Mouse (Mus musculus): ENCODE measurements around the gene Tmem243. TPM values are rescaled to one million over a fixed set of nuclear protein-coding genes. Genes with fewer than 3 reads are reported as not detected.

The Tmem243 gene
- polyA plus RNA-seq, 1 experiment from 2014 or later, result 15.7 TPM

- Histone ChIP-seq H3K4me2 (ENCODE audit: low read depth, low read length) (no peak overlapping the region), H3K9me3 (ENCODE audit: control insufficient read depth, low read length) (no peaks in the 10 kb centered on the region), H3K27ac (ENCODE audit: low read depth, low read length) (no peak overlapping the region), H3K36me3 (ENCODE audit: control insufficient read depth, insufficient read depth, low read length) (no peaks in the 10 kb centered on the region), H3K27me3 (ENCODE audit: control insufficient read depth, insufficient read depth, low read length) (no peaks in the 10 kb centered on the region; the same call in 1 of the 2 replicates), H3K4me1 (ENCODE audit: control insufficient read depth, insufficient read depth, low read length) (no peaks in the 10 kb centered on the region), H3K4me3 (ENCODE audit: low read depth, low read length) (no peak overlapping the region), H3K9ac (replicated peaks; ENCODE audit: low read depth, low read length) (no peak overlapping the region)
- WGBS, result 91% methylated on average over 2 of the region's 2 CpGs
- ATAC-seq (ENCODE audit: low read depth), result no peak
These were observed 2.2 kb downstream of the Tmem243 start for GRCm38 (mm10) chr5:9102696-9103095.

- Histone ChIP-seq H3K27ac (ENCODE audit: low read depth, low read length) (no peak overlapping the region), H3K27me3 (ENCODE audit: control insufficient read depth, insufficient read depth, low read length) (no peaks in the 10 kb centered on the region; the same call in 1 of the 2 replicates), H3K4me1 (ENCODE audit: control insufficient read depth, insufficient read depth, low read length) (no peaks in the 10 kb centered on the region), H3K9me3 (ENCODE audit: control insufficient read depth, low read length) (no peaks in the 10 kb centered on the region), H3K36me3 (ENCODE audit: control insufficient read depth, insufficient read depth, low read length) (no peaks in the 10 kb centered on the region), H3K9ac (replicated peaks; ENCODE audit: low read depth, low read length) (no peak overlapping the region), H3K4me3 (ENCODE audit: low read depth, low read length) (no peak overlapping the region), H3K4me2 (ENCODE audit: low read depth, low read length) (no peak overlapping the region)
- WGBS, result 87% methylated on average over 8 of the region's 8 CpGs
- ATAC-seq (ENCODE audit: low read depth), result no peak
These were observed 3.5 kb downstream of the Tmem243 start for GRCm38 (mm10) chr5:9103958-9104357.

GRCm38 (mm10) chr5:9106806-9107205 lies 6.3 kb downstream of the Tmem243 start:
- H3K4me1 ChIP-seq (ENCODE audit: control insufficient read depth, insufficient read depth, low read length), result no peaks in the 10 kb centered on the region
- H3K9ac ChIP-seq (replicated peaks; ENCODE audit: low read depth, low read length), result no peak overlapping the region
- no peak overlapping the region for H3K4me2 ChIP-seq (ENCODE audit: low read depth, low read length)
- no peaks in the 10 kb centered on the region for H3K27me3 ChIP-seq (ENCODE audit: control insufficient read depth, insufficient read depth, low read length)
- H3K27ac ChIP-seq (ENCODE audit: low read depth, low read length), result no peak overlapping the region
- H3K4me3 ChIP-seq (ENCODE audit: low read depth, low read length), result no peak overlapping the region
- WGBS, result 91% methylated on average over 6 of the region's 6 CpGs
- no peaks in the 10 kb centered on the region for H3K36me3 ChIP-seq (ENCODE audit: control insufficient read depth, insufficient read depth, low read length)
- no peaks in the 10 kb centered on the region for H3K9me3 ChIP-seq (ENCODE audit: control insufficient read depth, low read length)
- ATAC-seq (ENCODE audit: low read depth), result no peak

GRCm38 (mm10) chr5:9107296-9108089 lies 7.0 kb downstream of the Tmem243 start:
- Histone ChIP-seq H3K27ac (ENCODE audit: low read depth, low read length) (no peak overlapping the region), H3K27me3 (ENCODE audit: control insufficient read depth, insufficient read depth, low read length) (no peaks in the 10 kb centered on the region), H3K36me3 (ENCODE audit: control insufficient read depth, insufficient read depth, low read length) (no peaks in the 10 kb centered on the region), H3K9ac (replicated peaks; ENCODE audit: low read depth, low read length) (no peak overlapping the region), H3K9me3 (ENCODE audit: control insufficient read depth, low read length) (no peaks in the 10 kb centered on the region), H3K4me2 (ENCODE audit: low read depth, low read length) (no peak overlapping the region), H3K4me3 (ENCODE audit: low read depth, low read length) (no peak overlapping the region), H3K4me1 (ENCODE audit: control insufficient read depth, insufficient read depth, low read length) (no peaks in the 10 kb centered on the region)
- ATAC-seq (ENCODE audit: low read depth), result no peak
- WGBS, result 87% methylated on average over 8 of the region's 8 CpGs

- Histone ChIP-seq H3K9ac (replicated peaks; ENCODE audit: low read depth, low read length) (no peak overlapping the region), H3K36me3 (ENCODE audit: control insufficient read depth, insufficient read depth, low read length) (no peaks in the 10 kb centered on the region), H3K4me2 (ENCODE audit: low read depth, low read length) (no peak overlapping the region), H3K27me3 (ENCODE audit: control insufficient read depth, insufficient read depth, low read length) (no peaks in the 10 kb centered on the region), H3K4me1 (ENCODE audit: control insufficient read depth, insufficient read depth, low read length) (no peaks in the 10 kb centered on the region), H3K9me3 (ENCODE audit: control insufficient read depth, low read length) (no peaks in the 10 kb centered on the region), H3K27ac (ENCODE audit: low read depth, low read length) (no peak overlapping the region), H3K4me3 (ENCODE audit: low read depth, low read length) (no peak overlapping the region)
- WGBS, result 81% methylated on average over 5 of the region's 5 CpGs
- ATAC-seq (ENCODE audit: low read depth), result no peak
These were observed 8.0 kb downstream of the Tmem243 start for GRCm38 (mm10) chr5:9108490-9108889.

- H3K4me2 ChIP-seq (ENCODE audit: low read depth, low read length), result no peak overlapping the region
- no peak for ATAC-seq (ENCODE audit: low read depth)
- H3K9me3 ChIP-seq (ENCODE audit: control insufficient read depth, low read length), result no peaks in the 10 kb centered on the region
- no peak overlapping the region for H3K27ac ChIP-seq (ENCODE audit: low read depth, low read length)
- H3K4me1 ChIP-seq (ENCODE audit: control insufficient read depth, insufficient read depth, low read length), result no peaks in the 10 kb centered on the region
- H3K4me3 ChIP-seq (ENCODE audit: low read depth, low read length), result no peak overlapping the region
- H3K36me3 ChIP-seq (ENCODE audit: control insufficient read depth, insufficient read depth, low read length), result no peaks in the 10 kb centered on the region
- H3K27me3 ChIP-seq (ENCODE audit: control insufficient read depth, insufficient read depth, low read length), result no peaks in the 10 kb centered on the region
- H3K9ac ChIP-seq (replicated peaks; ENCODE audit: low read depth, low read length), result no peak overlapping the region
These were observed 9.1 kb downstream of the Tmem243 start for GRCm38 (mm10) chr5:9109582-9109981.

- H3K4me3 ChIP-seq (ENCODE audit: low read depth, low read length), result no peak overlapping the region
- ATAC-seq (ENCODE audit: low read depth), result no peak; the same call in 1 of the 2 replicates
- no peak overlapping the region for H3K27ac ChIP-seq (ENCODE audit: low read depth, low read length)
- no peaks in the 10 kb centered on the region; the same call in 1 of the 2 replicates for H3K36me3 ChIP-seq (ENCODE audit: control insufficient read depth, insufficient read depth, low read length)
- H3K4me1 ChIP-seq (ENCODE audit: control insufficient read depth, insufficient read depth, low read length), result no peaks in the 10 kb centered on the region
- H3K9me3 ChIP-seq (ENCODE audit: control insufficient read depth, low read length), result no peaks in the 10 kb centered on the region
- no peak overlapping the region for H3K9ac ChIP-seq (replicated peaks; ENCODE audit: low read depth, low read length)
- no peaks in the 10 kb centered on the region for H3K27me3 ChIP-seq (ENCODE audit: control insufficient read depth, insufficient read depth, low read length)
- WGBS, result 54% methylated on average over 2 of the region's 2 CpGs
- H3K4me2 ChIP-seq (ENCODE audit: low read depth, low read length), result no peak overlapping the region
These were observed 10.8 kb downstream of the Tmem243 start for GRCm38 (mm10) chr5:9111285-9111684.

- ATAC-seq (ENCODE audit: low read depth), result peak; percentile 80
- no peaks in the 10 kb centered on the region for H3K27me3 ChIP-seq (ENCODE audit: control insufficient read depth, insufficient read depth, low read length)
- H3K4me3 ChIP-seq (ENCODE audit: low read depth, low read length), result no peak overlapping the region
- H3K9ac ChIP-seq (replicated peaks; ENCODE audit: low read depth, low read length), result no peak overlapping the region
- no peaks in the 10 kb centered on the region for H3K9me3 ChIP-seq (ENCODE audit: control insufficient read depth, low read length)
- no peaks in the 10 kb centered on the region for H3K4me1 ChIP-seq (ENCODE audit: control insufficient read depth, insufficient read depth, low read length)
- H3K4me2 ChIP-seq (ENCODE audit: low read depth, low read length), result no peak overlapping the region
- no peaks in the 10 kb centered on the region; the same call in 1 of the 2 replicates for H3K36me3 ChIP-seq (ENCODE audit: control insufficient read depth, insufficient read depth, low read length)
- 22% methylated on average over 5 of the region's 5 CpGs for WGBS
- no peak overlapping the region for H3K27ac ChIP-seq (ENCODE audit: low read depth, low read length)
These were observed 11.3 kb downstream of the Tmem243 start for GRCm38 (mm10) chr5:9111759-9112158.

- H3K36me3 ChIP-seq (ENCODE audit: control insufficient read depth, insufficient read depth, low read length), result peaks cover 12% of the 10 kb centered on the region
- H3K27ac ChIP-seq (ENCODE audit: low read depth, low read length), result no peak overlapping the region
- H3K4me2 ChIP-seq (ENCODE audit: low read depth, low read length), result no peak overlapping the region
- no peaks in the 10 kb centered on the region for H3K4me1 ChIP-seq (ENCODE audit: control insufficient read depth, insufficient read depth, low read length)
- H3K9me3 ChIP-seq (ENCODE audit: control insufficient read depth, low read length), result no peaks in the 10 kb centered on the region
- no peak overlapping the region for H3K9ac ChIP-seq (replicated peaks; ENCODE audit: low read depth, low read length)
- no peak for ATAC-seq (ENCODE audit: low read depth)
- H3K4me3 ChIP-seq (ENCODE audit: low read depth, low read length), result no peak overlapping the region
- H3K27me3 ChIP-seq (ENCODE audit: control insufficient read depth, insufficient read depth, low read length), result no peaks in the 10 kb centered on the region
- 54% methylated on average over 6 of the region's 6 CpGs for WGBS
These were observed 13.7 kb downstream of the Tmem243 start for GRCm38 (mm10) chr5:9114162-9114561.

Measured in neural tube, embryonic 14.5 days (tissue).